ENCODE assay signal across 8 mouse cellular contexts in the genomic region with DNA sequence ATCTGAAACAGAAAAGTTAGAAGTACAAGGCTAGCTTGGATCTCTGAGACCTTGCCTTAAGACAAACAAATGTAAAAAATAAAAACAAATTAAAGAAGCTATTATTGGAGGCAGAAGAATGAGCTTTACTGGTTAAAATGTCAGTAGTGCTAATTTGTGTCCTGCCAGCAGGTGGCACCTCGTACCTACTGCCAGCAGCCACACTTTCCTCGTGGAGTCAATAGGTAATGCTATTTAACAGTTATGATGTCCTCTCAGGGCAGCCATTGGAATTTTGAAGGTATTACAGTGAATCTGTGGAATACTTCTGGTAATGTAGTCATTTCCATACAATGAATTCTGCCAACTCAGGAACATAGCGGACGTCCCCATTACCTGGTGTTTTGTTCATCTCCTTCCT.
DNase-seq lines count a peak whose midpoint lies in the region; ATAC-seq and TF ChIP-seq lines count a peak whose summit lies in the region.

No protein-coding gene starts in this region.

- TF ChIP-seq POLR2A in testis, adult 2 months (IDR thresholded peaks at IDR 0.05; ENCODE audit: control insufficient read depth, low read depth, low read length) = no peak

- DNase-seq in testis, postnatal 14 days (ENCODE audit: low spot score) = no peak
- DNase-seq in adrenal gland, postnatal 25 days = peak; percentile 45
- DNase-seq in embryonic facial prominence, embryonic 14.5 days (ENCODE audit: low spot score) = peak; percentile 67
- DNase-seq in left cerebral cortex, postnatal 4 days = peak; percentile 53
- no peak for DNase-seq in yolk sac, embryonic 10.5 days (ENCODE audit: low spot score)

- no peaks in the 10 kb centered on the region for H3K27me3 ChIP-seq in testis, adult 2 months (ENCODE audit: control insufficient read depth, insufficient read depth, low read length)
- H3K27me3 ChIP-seq in embryonic facial prominence, embryonic 14.5 days (replicated peaks; ENCODE audit: control insufficient read depth, insufficient read depth, low read length) = no peaks in the 10 kb centered on the region
- no peaks in the 10 kb centered on the region for H3K27me3 ChIP-seq in neural tube, embryonic 15.5 days (replicated peaks)

- WGBS in embryonic facial prominence, embryonic 14.5 days = 46% methylated on average over 4 of the region's 4 CpGs
- 50% methylated on average over 4 of the region's 4 CpGs for WGBS in neural tube, embryonic 15.5 days

- peak; percentile 54; the same call in 1 of the 2 replicates for TF ChIP-seq CTCF in testis, adult 2 months (IDR thresholded peaks at IDR 0.05; ENCODE audit: control insufficient read depth, insufficient read depth, insufficient replicate concordance, low read depth, low read length)

- no peaks in the 10 kb centered on the region for H3K36me3 ChIP-seq in testis, adult 2 months (ENCODE audit: control insufficient read depth, insufficient read depth, low read length)
- no peaks in the 10 kb centered on the region for H3K36me3 ChIP-seq in embryonic facial prominence, embryonic 14.5 days (ENCODE audit: control insufficient read depth, insufficient read depth, low read length)
- H3K36me3 ChIP-seq in neural tube, embryonic 15.5 days = peaks cover 7% of the 10 kb centered on the region; the same call in 1 of the 2 replicates

- H3K9me3 ChIP-seq in embryonic facial prominence, embryonic 14.5 days (ENCODE audit: control insufficient read depth, low read length) = no peaks in the 10 kb centered on the region
- H3K9me3 ChIP-seq in neural tube, embryonic 15.5 days (replicated peaks) = no peaks in the 10 kb centered on the region

- no peak for ATAC-seq in embryonic facial prominence, embryonic 14.5 days (ENCODE audit: low read depth)
- peak; percentile 82 for ATAC-seq in inflammation-experienced regulatory T-cells, adult 6 months
- peak; percentile 64; the same call in 1 of the 2 replicates for ATAC-seq in neural tube, embryonic 15.5 days (ENCODE audit: low FRiP score)

- intact Hi-C loops in left cerebral cortex, postnatal 4 days (cut with DNase I) = loop anchor here (5.0 to 10.0 kb wide), 2 partner anchors 239 to 326 kb away; no protein-coding TSS in a partner anchor

- H3K4me3 ChIP-seq in testis, adult 2 months (ENCODE audit: control insufficient read depth, low read depth, low read length) = no peak overlapping the region
- no peak overlapping the region for H3K4me3 ChIP-seq in embryonic facial prominence, embryonic 14.5 days (ENCODE audit: low read depth, low read length)
- H3K4me3 ChIP-seq in neural tube, embryonic 15.5 days (replicated peaks) = no peak overlapping the region

- H3K4me1 ChIP-seq in testis, adult 2 months (ENCODE audit: control insufficient read depth, insufficient read depth, low read length) = no peaks in the 10 kb centered on the region
- no peaks in the 10 kb centered on the region for H3K4me1 ChIP-seq in embryonic facial prominence, embryonic 14.5 days (ENCODE audit: control insufficient read depth, insufficient read depth, low read length)
- peaks cover 10% of the 10 kb centered on the region for H3K4me1 ChIP-seq in neural tube, embryonic 15.5 days

- no peak overlapping the region for H3K4me2 ChIP-seq in embryonic facial prominence, embryonic 14.5 days (ENCODE audit: low read depth, low read length)
- H3K4me2 ChIP-seq in neural tube, embryonic 15.5 days = no peak overlapping the region

- H3K9ac ChIP-seq in embryonic facial prominence, embryonic 14.5 days (ENCODE audit: low read depth, low read length) = no peak overlapping the region
- no peak overlapping the region for H3K9ac ChIP-seq in neural tube, embryonic 15.5 days (replicated peaks)

- H3K27ac ChIP-seq in testis, adult 2 months (ENCODE audit: control insufficient read depth, insufficient read depth, low read depth, low read length) = no peak overlapping the region
- no peak overlapping the region for H3K27ac ChIP-seq in embryonic facial prominence, embryonic 14.5 days (replicated peaks; ENCODE audit: low read depth, low read length)
- no peak overlapping the region for H3K27ac ChIP-seq in neural tube, embryonic 15.5 days (replicated peaks)

Comparison
In these comparisons a context has a peak if more than half of its experiments do, and no peak if none do; other contexts are left out.
1. DNase-seq: peak in adrenal gland, postnatal 25 days (single experiment), embryonic facial prominence, embryonic 14.5 days (single experiment) and left cerebral cortex, postnatal 4 days (single experiment); none in testis, postnatal 14 days (single experiment) and yolk sac, embryonic 10.5 days (single experiment).